Mouse (Mus musculus) brain, embryonic 18.5 days (tissue): ENCODE data around the gene Pip5k1c.
A peak's percentile ranks its signal among the peaks of the same experiment; 100 is the strongest.

ENCODE experiments used
- DNase-seq: peaks from one replicate; pipeline ENCODE4 v3.0.0-alpha.2; 2012; ENCODE audit warnings: low read depth, low spot score

The Pip5k1c gene

DNA sequence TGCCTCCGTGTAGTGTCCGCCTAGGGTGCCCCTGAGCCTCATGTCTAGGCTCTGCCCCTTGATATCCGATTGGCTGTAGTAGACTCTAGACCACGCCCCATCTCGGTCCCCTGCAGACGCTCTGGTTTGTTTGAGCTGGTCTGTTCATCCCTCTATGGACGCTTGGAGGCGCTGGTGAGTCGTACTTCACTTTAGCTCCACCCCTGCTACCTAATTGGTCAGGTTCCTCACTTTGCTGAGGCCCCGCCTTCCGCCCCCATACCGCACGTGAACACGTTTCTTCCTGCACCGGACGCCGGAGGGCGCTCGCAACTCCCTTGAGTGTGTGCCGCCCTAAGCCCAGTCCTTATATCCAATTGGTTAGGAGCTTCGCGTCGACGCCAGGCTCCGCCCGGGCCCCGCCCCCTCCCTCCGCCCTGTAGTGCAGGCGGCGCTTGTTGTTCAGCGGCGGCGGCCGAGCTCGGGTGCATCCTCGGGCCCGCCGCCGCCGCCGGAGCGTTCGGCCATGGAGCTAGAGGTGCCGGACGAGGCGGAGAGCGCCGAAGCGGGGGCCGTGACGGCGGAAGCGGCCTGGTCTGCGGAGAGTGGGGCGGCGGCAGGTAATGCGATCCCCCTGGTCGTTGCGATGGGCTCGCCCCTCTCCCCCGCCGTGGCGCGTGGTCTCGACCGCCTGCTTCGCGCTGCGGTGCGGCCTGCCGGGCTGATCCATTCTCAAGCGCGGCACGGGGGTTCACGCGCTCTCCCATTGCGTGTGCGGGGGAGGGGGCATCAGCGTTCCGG lies at the start of gene Pip5k1c:
Pip5k1c (plus strand) TSS at position 410 of the 780 bp plus-strand sequence.
- DNase-seq = peak; percentile 96

DNA sequence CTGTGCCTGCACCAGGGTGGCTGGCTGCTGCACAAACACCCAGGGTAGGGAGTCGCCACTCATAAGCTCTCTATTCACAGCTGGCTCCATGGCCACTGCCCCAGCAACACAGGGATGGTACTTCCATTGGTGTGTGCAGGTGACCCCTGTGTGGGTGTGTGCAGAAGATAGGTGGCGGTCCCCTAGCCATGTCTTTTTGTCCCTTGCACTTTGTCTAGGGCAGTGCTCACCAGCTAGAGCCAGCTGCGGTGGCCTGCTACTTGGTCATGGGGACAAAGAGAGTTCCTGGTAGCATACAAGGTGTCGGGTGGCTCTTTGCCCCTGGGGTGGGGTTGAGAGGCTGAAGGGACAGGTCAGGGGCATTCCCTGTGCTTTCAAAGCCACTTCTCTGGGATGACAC lies 48.6 kb upstream of the Pip5k1c start:
- DNase-seq = no peak

DNA sequence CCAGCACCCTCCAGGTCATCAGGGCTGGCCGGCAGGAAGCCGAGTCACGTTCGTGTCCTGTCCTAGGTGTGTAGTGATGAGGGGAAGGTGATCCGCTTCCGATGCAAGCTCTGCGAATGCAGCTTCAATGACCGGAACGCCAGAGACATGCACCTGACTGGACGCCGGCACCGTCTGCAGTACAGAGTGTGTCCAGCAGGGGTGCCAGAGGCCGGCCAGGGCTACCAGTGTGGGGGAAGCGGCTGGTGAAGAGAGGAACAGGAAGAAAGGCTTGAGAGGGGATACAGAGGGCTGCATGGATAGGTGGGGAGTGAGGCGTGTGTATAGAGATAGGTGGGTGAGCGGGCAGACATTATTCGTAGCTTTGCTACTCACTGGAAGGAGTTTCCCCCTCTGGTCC lies 48.2 kb upstream of the Pip5k1c start:
- no peak for DNase-seq

DNA sequence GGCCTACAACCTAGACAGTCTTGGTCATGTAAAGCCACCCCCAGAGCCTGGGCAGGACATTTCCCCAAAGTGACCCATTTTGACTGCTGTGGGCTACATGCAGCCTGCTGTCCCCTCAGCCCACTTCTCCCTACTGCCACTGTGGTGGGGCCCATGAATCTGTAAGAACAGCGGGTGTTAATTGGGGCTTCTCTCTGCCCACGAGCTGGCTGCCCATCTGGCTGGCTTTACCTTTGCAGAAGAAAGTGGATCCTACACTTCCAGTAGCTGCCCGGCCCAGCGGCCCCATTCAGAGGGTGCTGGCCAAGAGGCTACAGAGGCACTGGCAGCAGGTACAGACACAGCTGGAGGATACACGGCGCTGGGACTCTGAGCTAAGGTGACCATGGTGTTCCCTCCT lies 47.6 kb upstream of the Pip5k1c start:
- no peak for DNase-seq

DNA sequence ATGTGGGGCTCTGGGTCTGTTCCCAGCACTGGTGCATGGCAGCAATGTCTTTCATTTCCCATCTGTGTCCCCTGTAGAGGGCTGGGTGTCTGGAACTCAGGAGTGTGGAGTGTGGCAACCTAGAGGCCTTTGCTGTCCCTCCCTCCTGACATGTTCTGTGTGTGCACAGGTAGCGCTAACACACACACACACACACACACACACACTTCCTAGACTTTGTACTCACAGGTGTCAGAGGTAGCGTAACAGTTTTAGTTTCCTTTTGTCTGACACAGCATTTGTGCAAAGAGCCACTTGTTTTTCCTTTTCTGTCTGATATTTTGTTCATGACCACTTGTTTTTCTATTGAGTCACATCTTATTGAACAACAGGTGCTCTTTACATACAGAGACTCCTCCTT lies 45.0 kb upstream of the Pip5k1c start:
- no peak for DNase-seq

GRCm38 (mm10) chr10:81249442-81249841 lies 43.3 kb upstream of the Pip5k1c start:
- no peak for DNase-seq

GRCm38 (mm10) chr10:81252424-81253419 lies 40.0 kb upstream of the Pip5k1c start, which contains the start of gene Matk:
Gene Matk, plus strand, starts transcription at chr10:81252935.
- DNase-seq = no peak

GRCm38 (mm10) chr10:81254886-81255285 lies 37.9 kb upstream of the Pip5k1c start:
- no peak for DNase-seq

- no peak for DNase-seq
Measured at GRCm38 (mm10) chr10:81257158-81258039, 35.4 kb upstream of the Pip5k1c start.

DNA sequence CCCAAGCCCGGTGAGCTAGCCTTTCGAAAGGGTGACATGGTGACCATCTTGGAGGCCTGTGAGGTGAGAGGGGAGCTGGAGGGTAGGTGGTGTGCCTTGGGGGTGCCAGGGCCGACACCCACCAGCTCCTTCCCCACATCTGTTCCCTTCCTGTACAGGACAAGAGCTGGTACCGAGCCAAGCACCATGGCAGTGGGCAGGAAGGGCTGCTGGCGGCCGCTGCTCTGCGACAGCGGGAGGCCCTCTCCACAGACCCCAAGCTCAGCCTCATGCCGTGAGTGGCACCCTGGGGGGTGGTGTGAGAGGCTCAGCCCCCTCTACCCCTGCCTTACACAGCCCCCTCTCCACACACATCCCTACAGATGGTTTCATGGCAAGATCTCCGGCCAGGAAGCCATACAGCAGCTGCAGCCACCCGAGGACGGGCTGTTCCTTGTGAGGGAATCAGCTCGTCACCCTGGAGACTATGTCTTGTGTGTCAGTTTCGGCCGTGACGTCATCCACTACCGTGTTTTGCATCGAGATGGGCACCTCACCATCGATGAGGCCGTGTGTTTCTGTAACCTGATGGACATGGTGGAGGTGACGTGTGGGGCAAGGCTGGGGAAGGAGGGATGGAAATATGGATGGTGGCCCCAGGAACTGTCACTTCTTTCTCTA lies 33.4 kb upstream of the Pip5k1c start:
- no peak for DNase-seq

DNA sequence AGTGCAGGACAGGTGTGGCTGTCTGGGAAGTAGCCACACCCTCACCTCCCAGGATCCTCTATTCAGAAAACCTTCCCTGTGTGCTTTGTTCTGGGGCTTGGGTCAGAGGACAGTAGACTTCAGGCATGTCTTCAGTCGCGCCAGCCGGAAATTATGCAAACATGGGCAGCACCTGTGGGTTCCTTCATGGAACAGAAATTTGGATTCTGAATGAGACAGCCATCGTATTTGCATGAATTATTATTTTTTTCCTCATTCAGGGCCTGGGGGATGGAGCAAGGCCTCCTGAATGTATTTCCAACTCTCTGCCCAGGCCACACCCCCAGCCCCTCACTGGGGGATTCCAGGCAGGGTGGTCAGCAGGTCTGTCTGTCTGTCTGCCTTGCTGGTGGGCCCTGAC lies 31.7 kb upstream of the Pip5k1c start:
- DNase-seq = no peak

- no peak for DNase-seq
Measured at GRCm38 (mm10) chr10:81265540-81265939, 27.2 kb upstream of the Pip5k1c start.

DNA sequence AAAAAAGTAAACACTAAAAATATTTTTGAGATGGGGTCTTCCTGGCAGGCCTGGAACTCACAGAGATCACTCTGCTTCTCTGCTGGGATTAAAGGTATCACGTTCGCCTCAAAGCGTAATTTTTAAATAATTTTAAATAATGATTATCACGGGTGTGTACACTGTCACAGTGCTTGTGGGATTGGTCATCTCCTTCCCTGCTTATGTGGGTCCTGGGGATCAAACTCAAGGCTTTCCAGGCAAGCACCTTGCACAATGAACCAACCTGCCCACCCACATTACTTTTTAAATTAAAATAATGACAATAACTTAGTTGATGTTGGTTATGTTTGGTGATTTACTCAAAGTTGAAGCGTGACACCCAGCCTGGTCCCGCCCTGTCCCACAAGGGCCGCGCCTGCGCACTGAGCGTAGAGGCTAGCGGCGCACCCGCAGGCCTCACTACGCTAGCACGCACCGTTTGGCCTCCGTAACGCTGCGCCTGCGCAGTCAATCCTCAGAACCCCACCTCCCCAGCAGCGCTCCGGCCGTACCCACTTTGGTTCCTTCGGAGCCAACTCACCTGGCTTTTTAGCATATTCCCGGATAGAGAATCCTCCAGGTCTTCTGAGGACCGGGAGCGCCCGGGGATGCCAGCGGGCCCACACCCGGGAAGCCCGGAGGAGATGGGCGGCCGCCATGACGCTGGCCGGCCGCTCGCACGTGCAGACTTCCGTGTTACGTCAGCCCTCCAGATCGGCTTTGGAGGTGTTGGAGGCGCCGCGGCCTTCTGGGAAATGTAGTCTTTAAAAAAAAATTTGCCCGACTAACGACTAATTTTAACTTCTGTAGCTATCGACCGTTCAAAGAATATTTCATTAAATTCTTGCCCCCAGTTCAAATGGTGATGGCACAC lies 26.3 kb upstream of the Pip5k1c start, which contains the start of the genes Mrpl54 and Apba3:
Mrpl54 (minus strand) TSS at position 724 of the 895 bp plus-strand sequence.
Apba3 (plus strand) TSS at position 750 of the 895 bp plus-strand sequence.
- DNase-seq = peak; percentile 88

DNA sequence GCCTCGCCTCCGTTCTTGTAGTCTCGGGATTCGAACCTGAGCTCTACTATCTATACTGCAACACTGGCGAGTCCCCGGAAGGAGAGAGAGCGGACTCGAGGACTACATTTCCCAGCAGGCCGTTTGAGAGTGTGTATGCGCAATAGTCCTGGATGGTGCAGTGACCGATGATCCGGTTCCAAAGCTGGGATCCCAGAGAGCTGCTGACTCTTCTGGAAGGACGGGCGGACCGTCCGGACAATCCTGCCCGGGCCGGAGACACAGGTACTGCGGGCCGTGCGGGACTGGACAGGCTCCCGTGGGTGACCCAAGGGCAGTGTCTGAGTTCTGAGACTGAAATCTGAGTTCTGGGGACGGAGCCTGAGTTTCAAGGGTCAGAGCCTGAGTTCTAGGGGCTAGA lies 24.7 kb upstream of the Pip5k1c start:
- peak; percentile 65 for DNase-seq

GRCm38 (mm10) chr10:81268643-81269412 lies 23.9 kb upstream of the Pip5k1c start:
- no peak for DNase-seq

GRCm38 (mm10) chr10:81272356-81272755 lies 20.4 kb upstream of the Pip5k1c start:
- DNase-seq = no peak

DNA sequence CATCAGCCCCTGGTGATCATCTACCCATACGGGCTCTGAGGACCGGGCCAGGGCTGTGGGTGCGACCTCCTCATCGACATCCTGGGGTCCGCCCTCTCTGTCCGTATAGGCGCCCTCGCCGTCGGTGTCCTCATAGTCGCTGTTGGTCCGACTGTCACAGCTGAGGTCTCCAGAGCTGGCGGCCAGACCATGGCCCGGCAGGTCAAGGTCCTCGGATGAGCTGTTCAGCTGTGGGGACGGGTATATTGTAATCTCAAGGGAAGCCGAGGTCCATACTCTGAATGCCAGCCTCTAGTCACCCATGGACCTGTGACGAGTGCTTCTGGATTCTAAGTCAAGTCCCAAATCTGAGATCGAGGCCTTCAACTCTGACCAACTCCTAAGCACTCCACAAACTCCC lies 18.9 kb upstream of the Pip5k1c start:
- no peak for DNase-seq

GRCm38 (mm10) chr10:81277676-81278075 lies 15.1 kb upstream of the Pip5k1c start:
- DNase-seq = no peak

GRCm38 (mm10) chr10:81279496-81279895 lies 13.3 kb upstream of the Pip5k1c start:
- no peak for DNase-seq
